Mouse (Mus musculus): Measurements from ENCODE around the gene Tcap. TPM values are rescaled to one million over a fixed set of nuclear protein-coding genes. Genes with fewer than 3 reads are reported as not detected.

Tcap gene
- not detected for total RNA-seq (2023)

GRCm38 (mm10) chr11:98383261-98384030 is at the start of gene Tcap:
Gene Tcap (plus strand): TSS chr11:98383811.

GRCm38 (mm10) chr11:98348083-98348961 is 35.3 kb upstream of the Tcap start, which contains the start of gene Ppp1r1b:
Gene Ppp1r1b (plus strand): TSS chr11:98348404.

GRCm38 (mm10) chr11:98358161-98359083 is 25.2 kb upstream of the Tcap start, which contains the start of gene Stard3:
Gene Stard3 (plus strand): TSS chr11:98358368.

DNA sequence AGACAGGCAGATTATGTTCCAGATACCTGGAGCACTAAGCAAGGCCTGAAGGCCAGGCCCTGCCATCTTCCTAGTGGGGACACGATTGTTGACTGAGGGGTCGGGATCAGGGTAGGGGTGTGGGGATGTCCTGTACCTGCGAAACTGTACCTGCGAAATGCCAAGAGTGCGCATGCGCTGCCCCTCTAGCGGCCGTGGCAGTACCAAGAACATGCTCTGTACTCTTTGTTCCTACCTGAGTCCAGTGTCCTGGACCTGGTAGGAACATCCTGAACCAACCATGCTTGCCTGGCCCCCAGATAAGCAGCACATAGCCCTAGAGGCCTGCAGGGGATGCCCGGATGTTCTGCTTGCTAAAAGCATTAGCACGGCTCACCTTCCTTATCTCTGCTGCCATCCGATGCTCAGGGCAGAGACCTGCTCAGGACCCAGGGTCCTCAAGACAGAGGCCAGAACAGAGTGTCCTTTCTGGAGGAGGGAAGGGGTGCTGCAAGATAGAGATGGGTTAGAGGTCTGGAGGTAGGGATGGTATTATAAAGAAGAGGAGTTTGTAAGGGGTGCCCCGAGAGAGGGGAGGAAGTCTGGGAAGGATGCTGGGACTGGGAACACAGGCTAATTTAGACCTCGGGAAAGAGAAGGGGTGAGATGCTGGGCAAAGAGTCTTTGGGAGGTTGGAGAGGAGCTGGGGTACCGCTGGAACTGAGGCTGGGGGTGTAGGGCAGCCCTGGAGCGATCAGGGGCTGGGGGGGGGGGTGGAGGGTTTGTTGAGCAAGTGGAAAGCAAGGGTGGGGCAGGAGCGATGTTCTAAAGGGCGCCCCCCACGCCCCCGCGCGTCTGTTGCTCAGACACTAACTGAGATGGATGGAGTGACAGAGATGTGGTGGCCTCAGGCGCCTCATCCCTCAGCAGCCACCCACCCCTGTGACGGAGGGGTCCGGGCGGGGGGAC is 2.3 kb downstream of the Tcap start, which contains the start of gene Pnmt:
Gene Pnmt (plus strand): TSS at position 813 of the 948 bp plus-strand sequence.

DNA sequence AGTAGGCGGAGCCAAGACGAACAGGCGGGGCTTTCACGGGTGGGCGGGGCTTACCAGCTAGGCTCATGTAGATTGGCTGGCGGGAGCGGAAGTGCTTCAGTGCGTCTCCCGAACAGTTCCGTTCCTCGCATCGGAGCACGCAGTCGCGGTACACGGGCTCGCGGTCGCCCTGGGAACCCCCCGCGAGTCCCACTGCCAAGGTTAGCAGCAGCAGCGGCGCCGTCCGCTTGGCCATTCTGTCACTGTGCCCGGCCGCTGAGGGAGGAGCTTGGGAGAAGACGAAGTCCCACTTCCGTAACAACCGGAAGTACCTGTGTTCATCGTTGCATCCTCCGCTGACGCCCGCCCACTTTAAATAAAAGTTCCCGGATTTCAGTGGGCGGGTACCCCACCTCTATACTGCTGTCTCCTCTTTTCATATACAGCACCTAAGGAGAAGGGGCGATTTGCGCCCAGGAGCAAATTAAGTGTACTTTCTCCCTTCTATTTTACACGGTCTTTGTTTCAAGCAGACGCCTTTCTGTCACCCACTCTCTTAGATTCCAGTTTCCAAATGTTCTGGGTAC is 16.6 kb downstream of the Tcap start, which contains the start of gene Pgap3:
Gene Pgap3 (minus strand): TSS at position 330 of the 566 bp plus-strand sequence.

GRCm38 (mm10) chr11:98412273-98412796 is 28.7 kb downstream of the Tcap start, which contains the start of gene Erbb2:
Gene Erbb2 (plus strand): TSS chr11:98412470.

Other genes with a start within 250 kb of the Tcap start
- gene Fbxl20, start 233.4 kb upstream of the Tcap start, total RNA-seq (2023) = 10 to 100 TPM; 27.0 to 29.8 TPM
- 10 to 100 TPM; 33.9 to 36.0 TPM for gene Med1, start 190.5 kb upstream of the Tcap start, total RNA-seq (2023)
- 10 to 100 TPM; 75.2 to 76.4 TPM for gene Cdk12, start 180.8 kb upstream of the Tcap start, total RNA-seq (2023)
- not detected for gene Neurod2, start 54.2 kb upstream of the Tcap start, total RNA-seq (2023)
- not detected for gene Ppp1r1b, start 35.4 kb upstream of the Tcap start, total RNA-seq (2023)
- gene Stard3, start 25.4 kb upstream of the Tcap start, total RNA-seq (2023) = 10 to 100 TPM; 40.5 to 52.2 TPM
- not detected for gene Pnmt, start 2.6 kb downstream of the Tcap start, total RNA-seq (2023)
- gene Pgap3, start 16.7 kb downstream of the Tcap start, total RNA-seq (2023) = 1 to 10 TPM; 2.2 to 3.3 TPM
- gene Erbb2, start 28.7 kb downstream of the Tcap start, total RNA-seq (2023) = under 1 TPM in 1 of 2 experiments, not detected in 1; 0.07 TPM
- gene Mien1, start 55.2 kb downstream of the Tcap start, total RNA-seq (2023) = 10 to 100 TPM; 34.5 to 35.5 TPM
- under 1 TPM in 1 of 2 experiments, not detected in 1; 0.15 TPM for gene Grb7, start 62.6 kb downstream of the Tcap start, total RNA-seq (2023)
- 1 to 10 TPM; 4.3 to 8.6 TPM for gene Ikzf3, start 162.2 kb downstream of the Tcap start, total RNA-seq (2023)
- 1 to 10 TPM in 1 of 2 experiments, under 1 TPM in 1; 0.64 to 1.4 TPM for gene Zpbp2, start 167.3 kb downstream of the Tcap start, total RNA-seq (2023)
- gene Ormdl3, start 203.6 kb downstream of the Tcap start, total RNA-seq (2023) = 1 to 10 TPM; 6.7 to 8.2 TPM
- gene Lrrc3c, start 214.5 kb downstream of the Tcap start, total RNA-seq (2023) = not detected
- gene Gm12355, start 241.8 kb downstream of the Tcap start, total RNA-seq (2023) = 10 to 100 TPM; 16.3 to 20.8 TPM
- gene Gsdma3, start 242.5 kb downstream of the Tcap start, total RNA-seq (2023) = not detected

Data from neutrophil, adult 59 days (primary cell).